Mouse (Mus musculus): ENCODE measurements around the gene Olfr223. TPM values are rescaled to one million over a fixed set of nuclear protein-coding genes. Genes with fewer than 3 reads are reported as not detected.

Gene Olfr223
- polyA plus RNA-seq, 1 experiment from 2014 or later = not detected

- Histone ChIP-seq H3K27me3 (ENCODE audit: low read depth, poor library complexity, severe bottlenecking) (peaks cover 17% of the 10 kb centered on the region), H3K4me3 (no peak overlapping the region), H3K9me3 (replicated peaks) (no peaks in the 10 kb centered on the region), H3K36me3 (no peaks in the 10 kb centered on the region), H3K4me1 (peaks cover 6% of the 10 kb centered on the region; the same call in 1 of the 2 replicates), H3K27ac (no peak overlapping the region)
- WGBS = 62% methylated on average over 9 of the region's 9 CpGs
- no peak for DNase-seq (ENCODE audit: low spot score)
Measured at GRCm38 (mm10) chr11:59575726-59576125, 17.4 kb downstream of the Olfr223 start.

DNA sequence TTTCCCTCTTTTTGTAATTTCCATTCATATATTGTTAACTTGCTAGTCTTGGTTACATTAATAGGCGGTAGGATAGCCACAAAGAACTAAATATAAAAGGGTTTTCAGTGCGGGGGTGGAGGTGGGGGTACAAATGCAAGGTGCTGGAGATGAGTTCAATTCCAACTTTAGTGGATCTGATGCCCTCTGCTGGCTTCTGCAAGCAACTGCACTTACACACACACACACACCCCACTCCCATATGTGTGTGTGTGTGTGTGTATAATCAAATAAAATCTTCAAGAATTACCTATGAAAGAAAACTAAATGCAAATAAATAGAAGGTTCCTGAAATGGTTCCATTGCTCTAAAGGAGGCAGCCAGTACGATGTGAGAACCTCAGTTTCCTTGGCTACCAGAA, 23.8 kb downstream of the Olfr223 start:
- Histone ChIP-seq H3K9me3 (replicated peaks) (no peaks in the 10 kb centered on the region), H3K4me3 (no peak overlapping the region), H3K4me1 (no peaks in the 10 kb centered on the region), H3K36me3 (no peaks in the 10 kb centered on the region), H3K27ac (no peak overlapping the region), H3K27me3 (ENCODE audit: low read depth, poor library complexity, severe bottlenecking) (peaks cover 17% of the 10 kb centered on the region)
- 66% methylated on average over 3 of the region's 3 CpGs for WGBS
- no peak for DNase-seq (ENCODE audit: low spot score)

GRCm38 (mm10) chr11:59562837-59563236, 30.3 kb downstream of the Olfr223 start:
- Histone ChIP-seq H3K4me1 (no peaks in the 10 kb centered on the region), H3K36me3 (no peaks in the 10 kb centered on the region), H3K27me3 (ENCODE audit: low read depth, poor library complexity, severe bottlenecking) (no peaks in the 10 kb centered on the region), H3K4me3 (no peak overlapping the region), H3K9me3 (replicated peaks) (no peaks in the 10 kb centered on the region), H3K27ac (no peak overlapping the region)
- DNase-seq (ENCODE audit: low spot score) = no peak
- WGBS = 80% methylated on average over 9 of the region's 9 CpGs

- WGBS = 94% methylated on average over 4 of the region's 4 CpGs
- no peak for DNase-seq (ENCODE audit: low spot score)
- no peaks in the 10 kb centered on the region for H3K4me1 ChIP-seq
- H3K4me3 ChIP-seq = no peak overlapping the region
- no peaks in the 10 kb centered on the region for H3K27me3 ChIP-seq (ENCODE audit: low read depth, poor library complexity, severe bottlenecking)
- H3K36me3 ChIP-seq = no peaks in the 10 kb centered on the region
- no peak overlapping the region for H3K27ac ChIP-seq
- no peaks in the 10 kb centered on the region for H3K9me3 ChIP-seq (replicated peaks)
Measured at GRCm38 (mm10) chr11:59562336-59562735, 30.8 kb downstream of the Olfr223 start.

DNA sequence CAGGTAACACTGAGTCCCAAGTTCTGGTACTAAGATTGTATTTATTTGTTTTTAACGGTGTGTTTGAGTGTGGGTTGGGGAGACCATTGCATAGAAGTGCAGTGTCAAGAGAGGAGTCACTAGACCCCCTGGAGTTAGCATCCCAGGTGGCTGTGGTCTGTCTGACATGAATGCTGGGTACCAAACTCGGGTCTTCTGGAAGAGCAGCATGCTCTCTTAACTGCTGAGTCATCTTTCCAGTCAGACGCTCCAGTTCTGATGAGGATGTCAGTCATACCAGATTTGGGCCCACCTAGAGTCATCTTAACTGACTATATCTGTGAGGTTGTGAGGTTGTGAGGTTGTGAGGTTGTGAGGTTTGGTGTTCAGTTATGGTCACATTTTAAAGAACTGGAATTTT, 32.2 kb downstream of the Olfr223 start:
- WGBS = 75% methylated on average over 3 of the region's 3 CpGs

DNA sequence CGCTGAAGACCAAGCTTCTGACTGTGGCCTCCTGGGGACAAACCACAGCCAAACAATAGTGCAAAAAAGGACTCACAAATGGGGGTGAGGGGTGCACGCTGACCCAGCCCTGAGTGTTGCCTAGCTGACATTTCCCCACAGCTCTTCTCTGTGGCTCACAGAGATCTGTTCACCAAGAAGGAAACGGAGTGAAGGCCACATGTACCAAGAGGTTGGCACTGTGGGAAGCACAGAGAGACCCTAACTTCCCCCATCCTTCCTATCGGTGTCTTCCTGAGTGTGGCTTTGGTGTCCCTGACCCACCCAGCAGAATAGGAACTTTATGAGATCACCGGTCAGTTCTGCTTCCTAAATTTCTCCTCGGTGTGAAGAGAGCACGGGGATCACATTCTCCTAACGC, 38.6 kb downstream of the Olfr223 start:
- no peak for DNase-seq (ENCODE audit: low spot score)
- Histone ChIP-seq H3K9me3 (replicated peaks) (no peaks in the 10 kb centered on the region), H3K27ac (no peak overlapping the region), H3K4me3 (no peak overlapping the region), H3K27me3 (ENCODE audit: low read depth, poor library complexity, severe bottlenecking) (no peaks in the 10 kb centered on the region), H3K36me3 (no peaks in the 10 kb centered on the region), H3K4me1 (no peaks in the 10 kb centered on the region)
- 84% methylated on average over 8 of the region's 8 CpGs for WGBS

More for the DNA sequence above, 32.2 kb downstream of the Olfr223 start:
- Histone ChIP-seq H3K36me3 (no peaks in the 10 kb centered on the region), H3K27ac (no peak overlapping the region), H3K4me3 (no peak overlapping the region), H3K9me3 (replicated peaks) (no peaks in the 10 kb centered on the region), H3K27me3 (ENCODE audit: low read depth, poor library complexity, severe bottlenecking) (no peaks in the 10 kb centered on the region), H3K4me1 (no peaks in the 10 kb centered on the region)
- DNase-seq (ENCODE audit: low spot score) = no peak

- DNase-seq (ENCODE audit: low spot score) = no peak
- H3K9me3 ChIP-seq (replicated peaks) = no peaks in the 10 kb centered on the region
- H3K4me1 ChIP-seq = no peaks in the 10 kb centered on the region
- H3K36me3 ChIP-seq = no peaks in the 10 kb centered on the region
- H3K4me3 ChIP-seq = no peak overlapping the region
- WGBS = 94% methylated on average over 11 of the region's 11 CpGs
- no peak overlapping the region for H3K27ac ChIP-seq
- no peaks in the 10 kb centered on the region for H3K27me3 ChIP-seq (ENCODE audit: low read depth, poor library complexity, severe bottlenecking)
Measured at GRCm38 (mm10) chr11:59554127-59554526, 39.0 kb downstream of the Olfr223 start.

DNA sequence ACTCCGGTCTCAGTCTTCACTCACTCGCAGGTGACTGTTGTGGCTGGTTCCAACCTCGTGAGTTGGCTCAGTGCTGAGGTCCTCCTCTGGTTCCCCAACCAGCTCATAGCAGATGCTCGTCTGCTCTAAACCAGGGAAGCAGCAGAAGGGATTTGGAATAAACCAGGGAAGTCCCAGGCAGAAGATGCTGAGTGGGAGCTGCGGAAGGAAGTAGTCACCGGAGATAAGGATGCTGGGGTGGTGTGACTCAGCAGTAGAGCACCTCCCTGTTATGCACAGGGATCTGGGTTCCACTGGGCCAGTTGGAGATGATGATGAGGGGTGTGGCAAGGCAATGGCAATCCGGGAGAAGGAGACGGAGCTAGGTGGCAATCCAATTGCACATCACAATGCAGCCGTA, 49.1 kb downstream of the Olfr223 start:
- 88% methylated on average over 9 of the region's 9 CpGs for WGBS
- Histone ChIP-seq H3K4me1 (no peaks in the 10 kb centered on the region), H3K9me3 (replicated peaks) (no peaks in the 10 kb centered on the region), H3K4me3 (no peak overlapping the region), H3K36me3 (no peaks in the 10 kb centered on the region), H3K27me3 (ENCODE audit: low read depth, poor library complexity, severe bottlenecking) (no peaks in the 10 kb centered on the region), H3K27ac (no peak overlapping the region)
- no peak for DNase-seq (ENCODE audit: low spot score)

DNA sequence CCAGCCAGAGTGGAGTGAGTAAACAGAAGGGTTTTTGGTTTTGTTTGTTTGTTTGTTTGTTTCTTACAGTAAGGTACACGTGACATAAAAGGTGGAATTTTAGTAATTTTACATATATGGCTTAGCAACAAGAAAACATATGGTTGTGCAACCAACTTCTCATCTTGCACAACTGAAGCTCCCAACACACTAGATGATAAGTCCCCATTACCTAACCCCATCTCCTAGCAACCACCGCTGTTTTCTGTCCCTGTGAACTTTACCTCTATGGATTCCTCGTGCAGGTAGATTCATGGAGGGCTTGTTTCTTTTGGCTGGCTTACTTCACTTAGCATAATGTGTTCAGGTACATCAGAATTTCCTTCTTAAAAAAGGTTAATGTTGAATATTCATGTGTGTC, 49.7 kb downstream of the Olfr223 start:
- H3K27ac ChIP-seq = no peak overlapping the region
- DNase-seq (ENCODE audit: low spot score) = no peak
- no peak overlapping the region for H3K4me3 ChIP-seq
- no peaks in the 10 kb centered on the region for H3K36me3 ChIP-seq
- 91% methylated on average over 3 of the region's 3 CpGs for WGBS
- H3K9me3 ChIP-seq (replicated peaks) = no peaks in the 10 kb centered on the region
- 0 out of 2 replicates have a peak, but pooled peaks cover under 1% of the 10 kb centered on the region for H3K4me1 ChIP-seq
- H3K27me3 ChIP-seq (ENCODE audit: low read depth, poor library complexity, severe bottlenecking) = no peaks in the 10 kb centered on the region

GRCm38 (mm10) chr11:59542442-59542841, 50.6 kb downstream of the Olfr223 start:
- Histone ChIP-seq H3K9me3 (replicated peaks) (no peaks in the 10 kb centered on the region), H3K27ac (no peak overlapping the region), H3K27me3 (ENCODE audit: low read depth, poor library complexity, severe bottlenecking) (no peaks in the 10 kb centered on the region), H3K4me3 (no peak overlapping the region), H3K36me3 (no peaks in the 10 kb centered on the region), H3K4me1 (0 out of 2 replicates have a peak, but pooled peaks cover 6% of the 10 kb centered on the region)
- no peak for DNase-seq (ENCODE audit: low spot score)
- WGBS = 81% methylated on average over 6 of the region's 6 CpGs

- WGBS = 68% methylated on average over 3 of the region's 3 CpGs
- no peaks in the 10 kb centered on the region for H3K27me3 ChIP-seq (ENCODE audit: low read depth, poor library complexity, severe bottlenecking)
Measured at GRCm38 (mm10) chr11:59541324-59541723, 51.8 kb downstream of the Olfr223 start, which contains the start of gene Nlrp3. Gene Nlrp3, plus strand, starts transcription at chr11:59541568.

GRCm38 (mm10) chr11:59540123-59540522, 53.0 kb downstream of the Olfr223 start:
- Histone ChIP-seq H3K4me1 (0 out of 2 replicates have a peak, but pooled peaks cover 6% of the 10 kb centered on the region), H3K9me3 (replicated peaks) (no peaks in the 10 kb centered on the region), H3K27me3 (ENCODE audit: low read depth, poor library complexity, severe bottlenecking) (no peaks in the 10 kb centered on the region), H3K27ac (no peak overlapping the region), H3K4me3 (no peak overlapping the region), H3K36me3 (no peaks in the 10 kb centered on the region)
- DNase-seq (ENCODE audit: low spot score) = no peak
- WGBS = 79% methylated on average over 3 of the region's 3 CpGs

More at GRCm38 (mm10) chr11:59541324-59541723, 51.8 kb downstream of the Olfr223 start, which contains the start of gene Nlrp3:
- Histone ChIP-seq H3K9me3 (replicated peaks) (no peaks in the 10 kb centered on the region), H3K27ac (no peak within 1 kb of the TSS), H3K4me1 (0 out of 2 replicates have a peak, but pooled peaks cover 6% of the 10 kb centered on the region), H3K36me3 (no peaks in the 10 kb centered on the region), H3K4me3 (no peak within 1 kb of the TSS)
- DNase-seq (ENCODE audit: low spot score) = no peak

Measured in limb, embryonic 10.5 days (tissue).